Mouse (Mus musculus) midbrain, embryonic 12.5 days (tissue): ENCODE data around the gene Mindy4. TPM values are rescaled to one million over a fixed set of nuclear protein-coding genes. Genes with fewer than 3 reads are reported as not detected.
A peak's percentile ranks its signal among the peaks of the same experiment; 100 is the strongest.

ENCODE experiments used
- ATAC-seq: fragments of 200-750 bp; cut with Nextera tagmentation; 2 replicates; pipeline ENCODE4 v1.8.0; 2017; ENCODE audit warnings: low read depth, moderate TSS enrichment, moderate library complexity; ENCODE audit not compliant: low FRiP score
- H3K27ac ChIP-seq: fragments of 300-500 bp; sonication (generic); replicated peaks from 2 replicates; pipeline ENCODE4 v1.5.1; 2016; ENCODE audit warnings: mild to moderate bottlenecking
- H3K27me3 ChIP-seq: fragments of 300-500 bp; sonication (generic); 2 replicates; pipeline ENCODE4 v1.6.1; 2016; ENCODE audit warnings: mild to moderate bottlenecking
- H3K36me3 ChIP-seq: fragments of 300-500 bp; sonication (generic); 2 replicates; pipeline ENCODE4 v1.6.1; 2016
- H3K4me1 ChIP-seq: fragments of 300-500 bp; sonication (generic); 2 replicates; pipeline ENCODE4 v1.6.1; 2016
- H3K4me2 ChIP-seq: fragments of 300-500 bp; sonication (generic); replicated peaks from 2 replicates; pipeline ENCODE4 v1.6.1; 2016; ENCODE audit warnings: mild to moderate bottlenecking, moderate library complexity
- H3K4me3 ChIP-seq: fragments of 300-500 bp; sonication (generic); 2 replicates; pipeline ENCODE4 v1.5.1; 2016; ENCODE audit warnings: mild to moderate bottlenecking
- H3K9ac ChIP-seq: fragments of 300-500 bp; sonication (generic); replicated peaks from 2 replicates; pipeline ENCODE4 v1.6.1; 2016; ENCODE audit warnings: mild to moderate bottlenecking, moderate library complexity
- H3K9me3 ChIP-seq: fragments of 300-500 bp; sonication (generic); 2 replicates; pipeline ENCODE4 v1.6.1; 2016; ENCODE audit warnings: mild to moderate bottlenecking
- WGBS: fragments of 180-500 bp; shearing (Covaris S2); methylation state at CpG from one replicate; pipeline ENCODE4 v1.1.7; 2016; 5-methylcytosine and 5-hydroxymethylcytosine counted together
- microRNA-seq: library from miRNA; unstranded; fragments of <30 nt; microRNA quantifications from one replicate; pipeline ENCODE4, GENCODE M21; 2017
- polyA plus RNA-seq: library from polyadenylated mRNA; unstranded; fragments of >200 nt; fragmentation: Nextera tagmentation; extraction: Ambion mirVana; gene quantifications from 2 replicates; pipeline ENCODE4 v1.2.1, GENCODE M21; 2016

The Mindy4 gene
- polyA plus RNA-seq, 1 experiment from 2014 or later, result 17.6 TPM

GRCm38 (mm10) chr6:55358731-55359143 lies 155.6 kb downstream of the Mindy4 start:
- Histone ChIP-seq H3K4me2 (no peak overlapping the region), H3K4me1 (peaks cover 7% of the 10 kb centered on the region; the same call in 1 of the 2 replicates), H3K9me3 (no peaks in the 10 kb centered on the region), H3K36me3 (no peaks in the 10 kb centered on the region), H3K9ac (no peak overlapping the region), H3K27me3 (no peaks in the 10 kb centered on the region), H3K27ac (no peak overlapping the region), H3K4me3 (no peak overlapping the region)
- 0 out of 2 replicates have a peak, but pooled peaks have one; percentile 41 for ATAC-seq
- 41% methylated on average over 2 of the region's 2 CpGs for WGBS

- no peaks in the 10 kb centered on the region for H3K27me3 ChIP-seq
- no peak for ATAC-seq
- no peaks in the 10 kb centered on the region for H3K36me3 ChIP-seq
- WGBS, result 88% methylated on average over 1 of the region's 1 CpGs
- H3K9ac ChIP-seq, result no peak overlapping the region
- no peak overlapping the region for H3K4me3 ChIP-seq
- H3K4me2 ChIP-seq, result no peak overlapping the region
- H3K9me3 ChIP-seq, result no peaks in the 10 kb centered on the region
- H3K27ac ChIP-seq, result no peak overlapping the region
- H3K4me1 ChIP-seq, result peaks cover 2% of the 10 kb centered on the region; the same call in 1 of the 2 replicates
Measured at GRCm38 (mm10) chr6:55362663-55363062, 159.5 kb downstream of the Mindy4 start.

GRCm38 (mm10) chr6:55367126-55367525 lies 163.9 kb downstream of the Mindy4 start:
- Histone ChIP-seq H3K4me3 (no peak overlapping the region), H3K9me3 (no peaks in the 10 kb centered on the region), H3K27ac (no peak overlapping the region), H3K4me1 (no peaks in the 10 kb centered on the region), H3K27me3 (no peaks in the 10 kb centered on the region), H3K9ac (no peak overlapping the region), H3K4me2 (no peak overlapping the region), H3K36me3 (no peaks in the 10 kb centered on the region)
- no peak for ATAC-seq

Small RNAs within 50 kb of the gene (microRNA-seq; reads per million reads assigned to microRNA genes)
- gene Gm25458, result not detected

Other genes with a start within 250 kb of the Mindy4 start
- 2.5 and 3.6 TPM in 2 replicates for gene Nod1, start 230.8 kb upstream of the Mindy4 start, polyA plus RNA-seq
- gene Ggct, start 210.4 kb upstream of the Mindy4 start, polyA plus RNA-seq, result 10.8 and 11.5 TPM in 2 replicates
- 198 and 207 TPM in 2 replicates for gene Gars, start 165.4 kb upstream of the Mindy4 start, polyA plus RNA-seq
- 0.42 and 0.52 TPM in 2 replicates for gene Crhr2, start 70.4 kb upstream of the Mindy4 start, polyA plus RNA-seq
- not detected in 2 replicates for gene Inmt, start 28.3 kb upstream of the Mindy4 start, polyA plus RNA-seq
- 5.0 and 7.9 TPM in 2 replicates for gene Aqp1, start 133.0 kb downstream of the Mindy4 start, polyA plus RNA-seq
- gene Ghrhr, start 172.9 kb downstream of the Mindy4 start, polyA plus RNA-seq, result not detected in 2 replicates
- gene Adcyap1r1, start 248.6 kb downstream of the Mindy4 start, polyA plus RNA-seq, result 29.8 and 30.5 TPM in 2 replicates